Mouse (Mus musculus): ENCODE data around the gene Pofut2.

DNA sequence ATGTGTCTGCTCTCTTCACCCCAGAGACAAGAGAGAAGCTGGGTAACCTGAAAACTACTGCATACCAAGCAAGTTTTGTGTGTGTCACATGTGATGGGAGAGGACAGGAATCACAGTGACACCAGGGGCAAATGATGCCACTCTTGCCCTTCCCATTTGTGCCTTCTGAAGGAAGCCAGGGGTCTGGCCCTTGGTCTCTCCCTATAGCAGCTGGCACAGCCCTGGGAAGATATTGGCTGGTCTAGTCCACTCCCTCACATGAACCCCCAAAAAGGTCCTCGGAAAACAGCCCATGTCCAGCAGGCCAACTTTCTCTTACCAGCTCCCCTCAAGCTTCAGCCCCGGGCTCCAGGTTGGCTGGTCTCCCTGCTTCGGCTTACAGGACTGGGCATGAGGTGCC is 45.3 kb downstream of the Pofut2 start:
- no peak for TF ChIP-seq CTCF (IDR thresholded peaks at IDR 0.05 in 2 of 3, conservative IDR thresholded peaks at IDR 0.05 in 1 of 3; ENCODE audit: control insufficient read depth in 1 of 3, insufficient read depth in 1 of 3, low read depth in 2 of 3, low read length in 3 of 3, poor library complexity in 1 of 3, severe bottlenecking in 1 of 3)
- no peak for TF ChIP-seq POLR2A (IDR thresholded peaks at IDR 0.05; ENCODE audit: control insufficient read depth in 1 of 2, insufficient read depth in 1 of 2, low read depth in 1 of 2, low read length in 2 of 2, poor library complexity in 1 of 2)
- TF ChIP-seq NELFE (IDR thresholded peaks at IDR 0.05; ENCODE audit: low read depth, low read length) = no peak
